Mouse (Mus musculus): ENCODE measurements around the gene Olfr71. TPM values are rescaled to one million over a fixed set of nuclear protein-coding genes. Genes with fewer than 3 reads are reported as not detected.
A peak's percentile ranks its signal among the peaks of the same experiment; 100 is the strongest.

Olfr71 gene
- total RNA-seq, 2 experiments from 2014 or later = not detected

- DNase-seq (ENCODE audit: low spot score in 2 of 2) = no peak
These were observed 43.6 kb downstream of the Olfr71 start for GRCm38 (mm10) chr4:43666412-43666811.

DNA sequence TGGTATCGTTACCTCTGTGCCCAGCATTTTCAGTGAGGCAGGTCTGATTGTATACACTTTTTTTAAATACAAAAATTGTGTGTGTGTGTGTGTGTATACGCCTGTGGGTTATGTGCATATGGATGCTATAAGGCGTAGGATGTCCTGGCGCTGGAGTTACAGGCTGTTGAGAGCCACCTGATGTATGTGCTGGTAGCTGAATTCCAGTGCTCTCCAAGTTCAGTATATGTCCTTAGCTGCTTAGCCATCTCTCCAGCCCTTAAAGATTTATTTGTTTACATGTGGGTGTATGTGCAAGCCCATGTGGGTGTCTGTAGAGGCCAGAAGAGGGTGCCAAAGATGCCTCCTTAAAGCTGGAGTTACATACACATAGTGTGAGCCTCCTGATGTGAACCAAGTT lies 52.9 kb downstream of the Olfr71 start:
- no peak for DNase-seq (ENCODE audit: low spot score in 2 of 2)

DNA sequence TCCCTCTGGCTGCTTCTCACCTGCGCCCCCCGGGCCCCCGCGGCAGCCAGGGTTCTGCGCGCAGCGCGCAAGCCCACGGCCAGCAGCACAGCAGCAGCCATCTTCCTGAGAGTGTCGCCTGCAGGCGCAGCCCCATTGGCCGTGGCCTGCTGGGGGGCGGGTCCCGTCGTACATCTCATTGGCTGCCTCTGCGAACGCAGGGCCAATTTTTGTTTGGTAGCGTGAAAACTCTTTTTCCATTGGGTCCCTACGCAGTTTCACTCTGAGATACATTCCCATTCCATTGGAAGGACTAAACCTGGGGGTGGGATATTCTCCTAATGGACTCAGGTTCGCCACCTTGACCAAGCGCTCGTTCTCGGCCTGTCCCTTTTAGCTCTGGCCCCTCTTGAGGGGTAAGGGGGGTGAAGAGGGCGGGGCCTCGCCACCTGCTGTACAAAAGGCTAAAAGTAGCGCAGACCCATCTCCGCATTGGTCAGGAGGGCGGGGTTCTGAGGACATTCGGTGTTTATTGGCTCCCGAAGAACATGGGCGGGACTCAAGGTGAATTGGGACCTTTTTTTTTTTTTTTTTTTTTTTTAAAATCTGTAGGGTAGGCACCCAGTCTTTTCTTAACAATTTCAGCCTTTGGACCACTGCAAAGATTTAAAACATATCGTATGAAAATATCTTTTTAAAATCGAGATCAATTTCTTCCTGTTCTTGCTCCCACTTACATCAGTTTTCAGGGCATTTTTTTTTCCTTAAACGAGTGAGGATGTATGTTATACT lies 53.5 kb downstream of the Olfr71 start, which contains the start of gene Hint2:
Gene Hint2 (minus strand): TSS at position 128 of the 771 bp plus-strand sequence.
- DNase-seq (ENCODE audit: low spot score in 2 of 2) = peak; percentile 83 to 86

GRCm38 (mm10) chr4:43655656-43656338 lies 54.3 kb downstream of the Olfr71 start:
- DNase-seq (ENCODE audit: low spot score in 2 of 2) = no peak

Other genes with a start within 250 kb of the Olfr71 start
- under 1 TPM in 1 of 2 experiments, not detected in 1; 0.38 TPM for gene Sit1, start 226.5 kb downstream of the Olfr71 start, total RNA-seq (2021)
- 10 to 100 TPM; 49.7 to 58.0 TPM for gene Ccdc107, start 217.4 kb downstream of the Olfr71 start, total RNA-seq (2021)
- 1 to 10 TPM; 1.1 to 1.9 TPM for gene Arhgef39, start 210.6 kb downstream of the Olfr71 start, total RNA-seq (2021)
- under 1 TPM; 0.56 to 0.61 TPM for gene Car9, start 203.3 kb downstream of the Olfr71 start, total RNA-seq (2021)
- gene Tpm2, start 186.5 kb downstream of the Olfr71 start, total RNA-seq (2021) = 10 to 100 TPM; 33.4 to 61.7 TPM
- gene Creb3, start 147.9 kb downstream of the Olfr71 start, total RNA-seq (2021) = 100 to 1,000 TPM in 1 of 2 experiments, 10 to 100 TPM in 1; 95.8 to 144 TPM
- gene Tln1, start 147.6 kb downstream of the Olfr71 start, total RNA-seq (2021) = 100 to 1,000 TPM; 167 to 208 TPM
- 10 to 100 TPM; 40.7 to 48.7 TPM for gene Rgp1, start 131.5 kb downstream of the Olfr71 start, total RNA-seq (2021)
- 1 to 10 TPM; 8.2 to 8.3 TPM for gene Gba2, start 131.4 kb downstream of the Olfr71 start, total RNA-seq (2021)
- gene Msmp, start 125.8 kb downstream of the Olfr71 start, total RNA-seq (2021) = under 1 TPM; 0.70 to 0.73 TPM
- gene Npr2, start 78.3 kb downstream of the Olfr71 start, total RNA-seq (2021) = 10 to 100 TPM; 24.9 to 42.4 TPM
- under 1 TPM; 0.53 to 0.54 TPM for gene Spag8, start 56.7 kb downstream of the Olfr71 start, total RNA-seq (2021)
- 100 to 1,000 TPM in 1 of 2 experiments, 10 to 100 TPM in 1; 79.2 to 121 TPM for gene Hint2, start 53.8 kb downstream of the Olfr71 start, total RNA-seq (2021)
- gene Tmem8b, start 41.3 kb downstream of the Olfr71 start, total RNA-seq (2021) = 1 to 10 TPM; 5.2 to 7.5 TPM
- under 1 TPM; 0.19 to 0.40 TPM for gene Fam221b, start 41.1 kb downstream of the Olfr71 start, total RNA-seq (2021)
- not detected for gene Olfr70, start 9.4 kb downstream of the Olfr71 start, total RNA-seq (2021)
- 1 to 10 TPM; 2.4 to 6.4 TPM for gene Hrct1, start 16.9 kb upstream of the Olfr71 start, total RNA-seq (2021)
- gene Spaar, start 19.8 kb upstream of the Olfr71 start, total RNA-seq (2021) = 1 to 10 TPM; 1.6 to 2.3 TPM
- not detected for gene Olfr159, start 60.8 kb upstream of the Olfr71 start, total RNA-seq (2021)
- not detected for gene Olfr156, start 113.6 kb upstream of the Olfr71 start, total RNA-seq (2021)
- gene Olfr157, start 129.9 kb upstream of the Olfr71 start, total RNA-seq (2021) = not detected
- not detected for gene Olfr155, start 141.3 kb upstream of the Olfr71 start, total RNA-seq (2021)
- gene Reck, start 165.3 kb upstream of the Olfr71 start, total RNA-seq (2021) = 10 to 100 TPM; 17.4 to 22.0 TPM
- 1 to 10 TPM; 3.5 to 6.4 TPM for gene Glipr2, start 247.1 kb upstream of the Olfr71 start, total RNA-seq (2021)

Measured in adrenal gland, adult 18-20 months (tissue).